Mouse (Mus musculus): Measurements from ENCODE around the gene Oas2.

Gene Oas2

DNA sequence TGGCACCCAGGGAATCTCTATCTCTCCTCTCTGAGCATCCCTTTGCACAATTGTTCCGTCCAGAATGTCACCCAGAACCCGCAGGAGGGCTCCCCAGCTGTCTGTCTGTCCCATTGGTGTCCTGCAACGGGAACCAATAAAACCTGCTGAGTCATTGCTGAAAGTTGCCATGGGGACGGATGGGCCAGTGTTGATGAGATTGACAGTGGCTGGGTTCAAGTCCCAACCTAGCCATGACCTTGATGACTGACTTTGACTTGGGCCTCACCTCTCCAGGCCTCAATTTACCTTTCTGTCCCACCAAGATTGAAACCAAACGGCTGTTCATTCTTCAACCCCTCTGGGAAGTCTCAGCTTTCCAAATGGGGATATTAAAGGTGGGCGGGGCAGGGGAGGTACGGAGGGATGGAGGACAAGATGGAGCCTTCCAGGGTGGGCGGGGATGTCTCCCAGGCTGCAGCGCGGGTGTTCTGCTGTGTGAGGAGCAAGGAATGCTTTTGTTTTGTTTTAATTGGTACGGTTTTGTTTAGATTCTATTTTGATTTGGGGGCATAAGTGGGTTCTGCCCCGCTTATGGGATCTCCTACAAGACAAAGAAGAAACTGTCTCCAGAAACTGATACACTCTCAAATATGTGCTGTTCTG is 23.7 kb downstream of the Oas2 start:
- DNase-seq: no peak

GRCm38 (mm10) chr5:120721005-120721404 is 28.6 kb downstream of the Oas2 start:
- DNase-seq: no peak

GRCm38 (mm10) chr5:120718600-120719378 is 30.9 kb downstream of the Oas2 start:
- no peak for DNase-seq

GRCm38 (mm10) chr5:120717136-120717535 is 32.5 kb downstream of the Oas2 start:
- DNase-seq: no peak

DNA sequence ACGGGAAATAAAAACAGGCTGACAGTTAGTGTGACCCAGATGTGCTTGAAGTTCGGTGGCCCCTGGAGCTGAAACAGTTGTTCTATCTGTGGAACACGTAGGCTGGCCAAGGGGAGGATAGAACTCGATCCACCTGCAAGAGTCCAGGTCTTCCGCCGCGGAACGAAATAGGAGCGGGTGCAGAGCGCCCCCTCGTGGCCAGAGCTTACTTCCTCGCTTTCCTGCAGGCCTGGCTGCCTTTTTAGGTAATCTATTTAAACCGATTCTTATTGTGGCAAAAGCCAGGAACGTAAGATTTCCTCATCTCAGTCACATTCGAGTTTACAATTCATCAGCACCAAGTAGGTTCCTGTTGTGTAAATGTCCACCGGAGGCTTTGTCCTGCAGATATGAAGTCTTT is 35.3 kb downstream of the Oas2 start:
- peak; percentile 84 for DNase-seq

- no peak for DNase-seq
Observed at GRCm38 (mm10) chr5:120712721-120713120, 36.9 kb downstream of the Oas2 start.

GRCm38 (mm10) chr5:120711827-120712226 is 37.8 kb downstream of the Oas2 start, which contains the start of gene Dtx1:
Gene Dtx1, minus strand, starts transcription at chr5:120711927.
- no peak for DNase-seq

GRCm38 (mm10) chr5:120711416-120711815 is 38.2 kb downstream of the Oas2 start:
- peak; percentile 89 for DNase-seq

- DNase-seq: no peak
Observed at GRCm38 (mm10) chr5:120710826-120711248, 38.8 kb downstream of the Oas2 start.

DNA sequence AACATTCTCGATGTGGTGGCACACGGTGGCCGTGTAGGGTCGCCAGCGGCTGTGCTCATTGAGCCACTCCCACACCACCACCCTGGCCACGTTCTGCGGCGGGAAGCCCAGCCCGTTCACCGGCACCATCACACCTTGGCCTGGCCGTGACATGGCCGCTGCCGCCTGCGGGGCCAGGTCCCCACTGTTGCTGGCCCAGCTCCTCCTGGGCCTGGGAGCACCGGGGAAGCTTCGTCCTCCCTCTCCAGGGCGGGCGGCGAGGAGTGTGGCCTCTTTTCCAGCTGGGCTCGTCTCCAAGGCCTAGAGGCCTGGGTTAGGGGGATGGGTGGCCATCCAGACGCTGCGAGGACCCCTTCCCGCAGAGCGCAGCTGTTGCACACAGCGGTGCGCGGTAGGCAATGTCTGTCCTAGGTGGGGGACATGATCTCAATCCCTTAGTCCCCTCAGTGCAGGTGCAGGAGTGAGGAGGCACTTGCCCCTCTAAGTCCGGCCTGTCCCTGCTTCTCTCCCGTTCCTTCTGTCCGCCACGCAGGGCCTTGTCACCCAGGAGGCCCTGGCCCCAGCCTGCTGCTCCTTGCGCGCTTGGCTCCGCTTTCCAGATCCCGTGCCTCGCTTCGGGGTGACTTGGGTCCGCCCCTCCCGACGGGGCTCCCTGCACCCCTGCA is 39.4 kb downstream of the Oas2 start:
- peak; percentile 56 for DNase-seq

DNA sequence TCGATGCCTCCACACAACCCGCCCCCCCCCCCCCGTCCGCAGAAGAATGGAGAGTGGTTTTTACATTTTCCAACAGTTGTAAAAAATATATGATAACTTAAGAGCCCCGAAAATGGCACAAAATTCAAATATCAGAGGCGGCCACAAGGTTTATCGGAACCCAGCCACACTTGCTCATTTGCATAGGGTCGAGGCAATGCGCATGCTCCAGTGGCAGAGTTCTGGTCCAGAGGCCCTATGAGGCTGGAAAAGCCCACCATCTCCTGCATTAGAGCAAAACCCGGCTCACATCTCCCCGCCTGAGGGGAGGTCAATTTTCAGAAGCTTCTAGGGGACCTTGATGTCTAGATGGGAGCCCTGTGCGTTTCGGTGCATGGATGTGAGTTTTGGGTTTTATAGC is 42.7 kb downstream of the Oas2 start:
- no peak for DNase-seq

GRCm38 (mm10) chr5:120706541-120706940 is 43.1 kb downstream of the Oas2 start:
- peak; percentile 54 for DNase-seq

GRCm38 (mm10) chr5:120704421-120704820 is 45.2 kb downstream of the Oas2 start:
- no peak for DNase-seq

- no peak for DNase-seq
Observed at GRCm38 (mm10) chr5:120703660-120704059, 46.0 kb downstream of the Oas2 start.

GRCm38 (mm10) chr5:120702969-120703368 is 46.7 kb downstream of the Oas2 start:
- no peak for DNase-seq

- no peak for DNase-seq
Observed at GRCm38 (mm10) chr5:120702421-120702820, 47.2 kb downstream of the Oas2 start.

GRCm38 (mm10) chr5:120700996-120701790 is 48.5 kb downstream of the Oas2 start:
- no peak for DNase-seq

DNA sequence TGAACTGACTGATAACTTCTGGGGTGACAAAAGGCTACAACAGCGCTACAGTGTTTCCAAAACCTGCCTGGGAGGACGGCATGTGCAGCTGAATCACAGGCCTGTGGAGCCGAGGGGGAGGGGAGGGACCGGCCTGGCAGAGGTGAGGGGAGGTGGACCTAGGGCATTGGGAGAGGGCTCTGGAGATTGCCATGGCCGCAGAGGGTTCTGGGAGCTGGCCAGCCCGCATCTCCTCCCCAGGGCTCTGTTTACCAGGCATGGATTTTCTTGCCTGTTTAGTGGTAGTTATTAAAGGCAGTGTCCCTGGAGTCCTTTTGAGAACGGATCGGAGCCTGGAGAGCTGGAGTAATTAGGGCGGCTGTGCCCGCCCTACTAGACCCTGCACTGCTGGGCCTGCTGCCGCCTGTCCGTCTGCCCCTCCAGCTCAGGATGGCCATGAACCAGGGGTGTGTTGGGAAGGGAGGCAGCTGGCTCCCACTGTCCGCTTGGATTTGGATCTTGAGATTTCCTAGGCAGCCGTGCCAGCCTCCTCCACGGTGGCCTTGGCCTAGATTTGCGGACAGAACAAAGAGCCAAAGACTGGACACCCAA is 50.8 kb downstream of the Oas2 start:
- peak; percentile 48 for DNase-seq

- DNase-seq: no peak
Observed at GRCm38 (mm10) chr5:120698181-120698580, 51.5 kb downstream of the Oas2 start.

DNA sequence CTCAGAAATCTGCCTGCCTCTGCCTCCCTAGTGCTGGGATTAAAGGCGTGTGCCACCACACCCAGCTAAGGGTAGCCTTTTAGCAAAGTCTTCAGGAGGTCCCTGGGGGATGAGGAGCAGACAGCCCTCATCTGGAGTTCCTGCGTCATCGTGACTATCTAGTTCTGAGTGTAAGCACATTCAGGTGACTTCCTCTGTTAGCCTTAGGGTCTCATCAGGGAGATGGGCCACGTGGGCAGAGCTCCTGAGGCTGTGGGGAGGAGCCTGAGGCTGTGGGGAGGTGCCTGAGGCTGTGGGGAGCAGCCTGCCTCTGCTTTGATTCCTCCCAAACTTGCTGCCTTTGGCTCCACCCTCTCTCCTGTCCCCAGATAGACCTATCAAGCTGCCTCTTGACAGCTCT is 52.8 kb downstream of the Oas2 start:
- no peak for DNase-seq

DNA sequence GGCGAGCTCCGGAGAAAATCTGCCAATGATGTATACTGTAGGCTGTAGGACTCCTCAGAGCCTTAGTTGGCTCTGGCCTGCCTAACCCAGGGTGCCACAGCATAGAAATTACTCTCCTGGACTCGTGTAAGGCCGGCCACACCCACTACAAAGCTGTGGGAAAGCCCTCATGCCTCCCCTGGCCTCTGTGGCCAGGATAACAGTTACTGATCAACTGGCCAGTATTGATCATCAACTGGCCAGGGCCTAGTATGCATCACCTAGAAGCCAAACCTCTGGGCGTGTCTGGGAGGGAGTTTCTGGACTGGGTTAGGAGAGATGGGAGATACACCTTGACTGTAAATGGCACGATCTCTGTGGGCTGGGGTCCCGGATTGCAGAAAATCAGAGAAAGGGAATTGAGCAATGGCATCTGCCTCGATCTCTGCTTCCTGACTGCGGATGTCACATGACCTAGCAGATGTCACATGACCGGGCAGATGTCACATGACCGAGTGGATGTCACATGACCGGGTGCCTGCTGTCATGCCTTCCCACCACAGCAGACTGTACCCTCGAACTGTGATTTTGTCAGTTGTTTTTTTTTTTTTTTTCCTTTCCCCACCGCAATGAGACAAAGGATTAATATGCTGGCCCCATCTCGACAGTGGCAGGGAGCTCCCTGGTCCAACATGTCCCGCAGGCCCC is 53.5 kb downstream of the Oas2 start:
- DNase-seq: no peak

- peak; percentile 43 for DNase-seq
Observed at GRCm38 (mm10) chr5:120694695-120695074, 55.0 kb downstream of the Oas2 start.

Measured in right cerebral cortex, adult 18-20 months (tissue).